Mouse (Mus musculus) A20 (cell line): Measurements from ENCODE around the gene Angptl7.
A peak's percentile ranks its signal among the peaks of the same experiment; 100 is the strongest.

Experiments used
- DNase-seq: peaks from one replicate; pipeline ENCODE4 v3.0.0-alpha.2; 2011; ENCODE audit warnings: low read depth, low spot score

The Angptl7 gene

DNA sequence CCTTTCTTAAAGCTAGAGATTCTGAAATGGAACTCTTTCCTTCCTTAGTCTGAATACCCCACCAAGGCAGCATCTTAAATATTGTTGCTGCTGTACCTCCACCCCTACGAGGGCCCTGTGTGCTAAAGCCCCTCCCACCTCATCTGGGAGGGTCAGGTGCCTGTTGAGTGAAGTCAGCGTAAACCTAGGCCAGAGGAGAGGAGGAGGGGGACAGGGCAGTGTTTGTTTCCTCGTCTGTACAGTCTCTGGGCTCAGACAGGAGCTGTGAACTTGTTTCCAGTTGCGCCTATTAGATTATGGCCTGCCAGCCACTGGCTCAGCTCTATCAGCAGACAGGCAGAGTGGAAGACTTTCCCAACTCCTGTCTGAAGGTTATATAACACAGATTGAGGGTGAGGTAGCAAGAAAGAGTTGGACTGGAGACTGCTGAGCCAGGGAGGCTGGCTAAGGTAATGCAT, at the start of gene Angptl7:
Gene Angptl7 (minus strand): TSS at position 51 of the 458 bp plus-strand sequence.
- no peak for DNase-seq

DNA sequence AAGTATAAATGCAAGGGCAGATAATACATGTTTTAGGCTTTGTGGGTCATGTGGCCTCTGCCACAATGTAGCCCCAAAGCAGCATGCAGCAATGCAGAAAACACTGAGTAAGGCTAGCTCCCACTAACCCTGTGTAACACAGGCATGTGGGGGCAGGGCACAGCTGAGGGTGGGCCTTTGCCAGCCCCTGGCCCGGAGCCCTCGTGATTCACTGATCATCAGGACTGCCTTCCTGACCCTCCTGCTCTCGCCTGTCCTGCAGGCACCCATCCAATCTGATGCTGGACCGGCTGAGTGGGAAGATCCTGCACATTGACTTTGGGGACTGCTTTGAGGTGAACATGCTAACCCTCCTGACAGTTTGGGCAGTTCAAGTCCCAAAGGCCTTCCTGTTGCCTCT, 48.8 kb upstream of the Angptl7 start:
- DNase-seq, result no peak

DNA sequence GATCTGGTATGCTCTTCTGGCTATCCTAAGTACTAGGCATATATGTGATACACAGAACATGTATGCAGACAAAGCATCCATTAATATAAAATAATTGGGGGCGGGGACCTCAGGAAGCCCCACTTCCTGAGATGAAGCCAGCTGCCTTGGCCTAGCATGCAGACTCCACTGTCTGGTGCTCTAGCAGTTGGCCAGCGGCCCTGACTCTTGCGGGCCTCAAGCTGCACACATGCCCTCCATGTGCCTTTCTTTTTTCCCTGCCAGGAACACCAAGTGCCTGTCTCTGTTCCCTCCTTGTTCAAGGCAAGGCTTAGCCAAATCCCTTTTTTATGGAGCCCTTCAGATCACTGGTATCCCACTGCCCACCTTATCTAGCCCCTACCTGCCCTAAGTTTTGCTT, 35.6 kb upstream of the Angptl7 start:
- DNase-seq, result no peak

DNA sequence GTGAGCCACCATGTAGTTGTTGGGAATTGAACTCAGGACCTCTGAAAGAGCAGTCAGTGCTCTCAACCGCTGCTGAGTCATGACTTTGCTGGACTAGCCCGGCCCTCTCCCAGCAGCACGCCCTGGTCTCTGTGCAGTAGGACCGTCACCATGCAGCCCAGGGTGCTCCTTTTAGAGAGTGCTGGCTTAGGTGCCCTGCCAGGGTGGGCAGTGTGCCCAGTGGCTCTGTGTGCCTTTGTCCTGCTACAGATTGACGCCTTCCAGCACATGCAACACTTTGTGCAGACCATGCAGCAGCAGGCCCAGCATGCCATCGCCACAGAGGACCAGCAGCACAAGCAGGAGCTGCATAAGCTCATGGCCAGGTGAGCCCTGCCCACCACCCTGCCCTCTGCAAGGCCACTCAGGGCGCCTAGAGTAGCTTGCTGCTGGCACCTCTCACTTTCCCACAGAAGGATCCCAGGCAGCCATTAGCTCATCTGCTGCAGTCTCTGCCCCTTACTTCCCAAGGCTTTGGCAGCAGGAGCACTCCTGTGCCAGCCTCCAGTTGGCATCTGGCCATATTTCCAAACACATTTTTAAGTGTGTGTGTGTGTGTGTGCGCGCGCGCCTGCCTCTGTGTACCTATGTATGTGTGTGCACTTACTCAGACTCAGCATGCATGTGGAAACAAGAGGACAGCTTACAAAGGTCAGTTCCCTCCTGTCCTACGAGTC, 33.5 kb upstream of the Angptl7 start:
- DNase-seq, result no peak

DNA sequence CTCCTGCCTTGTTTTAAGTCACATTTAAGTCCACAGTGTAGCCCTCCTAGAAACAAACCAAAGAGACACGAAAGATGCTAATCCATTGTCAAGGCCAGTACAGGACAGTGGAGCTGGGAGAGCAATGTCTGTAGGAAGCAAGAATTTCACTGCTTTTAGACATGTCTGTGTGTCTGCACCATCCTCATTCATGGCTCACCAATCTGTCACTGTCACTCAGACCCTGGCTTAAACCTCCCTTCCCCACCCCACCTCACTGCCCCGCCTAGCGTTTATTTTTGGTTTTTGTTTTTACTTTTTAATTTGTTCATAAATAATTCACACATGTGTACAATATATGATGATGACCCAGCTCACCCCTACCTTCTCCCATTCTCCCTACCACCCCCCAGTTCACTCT, 32.3 kb upstream of the Angptl7 start:
- DNase-seq, result no peak

DNA sequence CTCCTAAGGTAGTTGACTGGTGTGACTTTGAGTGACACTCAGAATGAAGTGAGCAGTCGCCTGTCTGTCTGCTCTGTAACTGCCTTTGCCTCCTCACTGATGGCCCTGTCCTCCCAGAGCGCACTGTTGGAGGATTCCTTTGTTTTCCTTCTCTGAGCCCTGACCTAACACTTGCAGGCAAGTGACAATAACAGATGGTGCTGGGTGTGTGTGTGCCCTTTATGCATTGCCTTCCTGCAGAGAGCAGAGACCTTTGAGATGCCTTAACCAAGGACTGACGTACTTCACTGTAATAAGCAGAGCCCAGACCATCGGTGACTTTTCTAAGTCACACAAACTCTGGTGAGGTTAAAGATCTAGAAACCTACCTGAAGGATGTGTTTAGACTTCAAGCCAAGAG, 31.1 kb upstream of the Angptl7 start:
- DNase-seq, result no peak

DNA sequence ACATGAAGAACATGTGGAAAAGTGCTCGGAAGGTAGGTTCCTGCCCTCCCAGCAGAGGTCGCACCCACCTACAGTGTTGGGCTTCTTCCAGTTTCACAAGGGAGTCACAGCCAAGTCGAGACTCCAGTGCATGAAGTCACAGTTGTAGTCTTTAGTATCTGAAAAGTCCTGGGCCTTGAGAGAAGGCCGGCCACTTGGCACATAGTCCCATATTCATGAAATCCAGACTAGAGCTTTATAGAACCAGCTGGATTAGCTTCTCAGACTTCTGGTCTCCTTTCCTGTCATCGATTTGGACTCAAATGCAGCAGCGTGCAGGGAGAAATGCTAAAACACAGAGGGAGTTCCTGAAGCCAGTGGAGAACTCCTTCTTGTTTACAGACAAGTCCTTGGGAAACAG, 30.5 kb upstream of the Angptl7 start:
- DNase-seq, result no peak

DNA sequence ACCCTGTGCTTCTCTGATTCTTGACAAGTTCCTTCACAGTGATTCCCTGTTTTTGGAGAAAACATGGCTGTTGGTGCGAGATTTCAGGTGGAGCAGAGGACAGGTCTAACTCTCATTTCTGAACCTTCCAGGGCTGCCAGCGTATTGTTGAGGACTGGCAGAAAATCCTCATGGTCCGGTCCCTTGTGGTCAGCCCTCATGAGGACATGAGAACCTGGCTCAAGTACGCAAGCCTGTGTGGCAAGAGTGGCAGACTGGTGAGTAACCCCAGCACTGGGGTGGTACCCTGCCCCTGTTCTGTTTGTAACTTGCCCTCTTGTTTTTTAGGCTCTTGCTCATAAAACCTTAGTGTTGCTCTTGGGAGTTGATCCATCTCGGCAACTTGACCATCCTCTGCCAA, 30.1 kb upstream of the Angptl7 start:
- no peak for DNase-seq

DNA sequence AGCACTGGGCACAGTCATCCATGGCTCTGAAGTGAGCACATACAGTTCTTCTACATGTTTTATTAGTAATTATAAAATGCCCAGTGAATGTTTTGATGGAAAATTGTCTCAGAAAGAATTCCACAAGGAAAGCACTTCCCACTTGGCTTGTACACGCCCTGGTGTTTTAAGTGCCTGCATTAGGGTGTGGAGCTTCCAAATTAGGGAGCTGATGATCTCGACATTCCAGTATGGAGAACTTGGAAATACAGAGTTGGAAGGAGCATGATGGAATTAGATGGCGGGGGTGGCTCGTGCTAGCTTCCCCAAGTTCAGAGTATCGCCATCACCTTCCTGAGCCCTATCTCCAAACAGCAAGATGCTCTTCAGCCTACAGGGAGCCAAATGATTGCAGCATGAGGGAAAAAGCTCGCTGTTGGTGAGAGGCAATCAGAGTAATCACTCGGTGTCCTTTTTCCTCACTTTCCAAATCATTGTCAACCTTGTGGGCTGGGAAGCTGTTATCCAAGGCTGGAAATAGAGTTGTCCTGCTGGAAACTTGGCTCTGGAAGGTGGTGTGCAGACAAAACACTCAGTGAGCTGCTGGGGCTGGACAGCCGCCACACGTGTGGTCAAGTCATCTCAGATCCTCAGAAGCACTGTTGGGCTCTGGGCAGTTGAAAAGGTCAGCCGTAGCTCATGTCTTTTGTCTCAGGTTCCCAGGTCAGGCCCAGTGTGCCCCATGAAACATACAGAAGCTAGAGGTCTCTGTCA, 27.1 kb upstream of the Angptl7 start:
- DNase-seq, result no peak

DNA sequence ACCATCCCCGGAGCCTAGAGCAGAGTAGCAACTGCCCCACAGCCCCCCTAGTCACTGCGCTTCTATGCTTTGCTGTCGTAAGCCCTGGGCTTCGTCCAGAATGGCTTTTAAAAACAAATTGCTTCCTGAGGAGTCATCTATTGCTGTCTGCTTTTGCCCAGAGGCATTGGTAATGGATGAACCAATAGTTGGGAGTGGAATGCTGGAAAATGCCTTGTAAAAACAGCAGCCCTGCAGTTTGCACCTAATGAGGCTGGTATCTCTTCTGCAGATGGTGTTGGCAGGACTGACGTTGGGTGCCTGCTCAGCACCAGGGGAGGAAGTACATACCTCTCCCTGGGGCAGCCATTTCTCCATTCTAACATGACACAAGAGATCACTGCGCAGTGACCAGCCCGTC, 23.3 kb upstream of the Angptl7 start:
- DNase-seq, result no peak

DNA sequence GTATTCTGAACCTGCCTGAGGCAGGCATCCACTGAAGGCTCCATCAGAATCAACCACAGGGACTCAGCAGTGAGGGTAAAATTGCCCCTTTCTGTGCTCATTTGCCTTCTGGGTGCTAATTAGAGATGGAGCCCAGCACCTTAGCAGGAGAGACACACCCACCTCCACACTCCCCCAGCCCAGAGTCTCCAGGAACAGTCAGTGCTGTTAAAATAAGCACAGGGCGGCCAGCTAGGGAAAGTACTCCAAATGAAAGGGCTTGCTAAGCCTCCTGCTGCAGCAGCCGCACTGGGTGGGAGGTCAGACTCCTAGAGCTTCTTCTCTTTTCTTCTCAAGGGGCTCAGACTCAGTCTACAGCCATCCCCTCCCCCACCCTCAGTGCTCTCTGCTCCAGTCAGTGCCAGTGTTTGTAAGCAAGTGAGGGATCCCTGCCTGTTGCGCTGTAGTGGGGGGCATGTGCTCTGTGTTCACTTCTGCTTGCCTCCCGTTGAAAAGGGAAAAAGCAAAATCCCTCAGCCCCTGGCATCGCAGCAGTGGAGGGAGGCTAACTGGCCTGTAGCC, 18.1 kb upstream of the Angptl7 start:
- no peak for DNase-seq

DNA sequence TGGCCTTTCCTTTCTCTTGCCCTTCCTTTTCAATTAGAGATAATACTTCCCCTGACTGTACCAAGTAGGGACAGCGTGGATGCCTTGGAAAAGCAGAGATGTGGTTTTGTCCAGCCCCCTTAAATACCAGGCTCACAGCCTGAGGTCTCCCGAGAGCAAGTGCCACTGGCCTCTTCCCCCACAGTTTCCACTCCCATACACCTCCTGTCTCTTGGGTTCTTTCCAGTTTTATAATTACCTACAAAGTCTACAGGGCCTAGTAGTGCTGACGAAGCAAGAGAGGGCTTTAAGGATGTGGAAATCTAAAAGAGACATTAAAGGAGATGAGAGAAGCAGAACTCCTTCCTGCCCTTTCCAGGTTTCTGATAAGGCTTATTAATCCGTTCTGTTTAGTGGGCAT, 17.5 kb upstream of the Angptl7 start:
- DNase-seq, result no peak

DNA sequence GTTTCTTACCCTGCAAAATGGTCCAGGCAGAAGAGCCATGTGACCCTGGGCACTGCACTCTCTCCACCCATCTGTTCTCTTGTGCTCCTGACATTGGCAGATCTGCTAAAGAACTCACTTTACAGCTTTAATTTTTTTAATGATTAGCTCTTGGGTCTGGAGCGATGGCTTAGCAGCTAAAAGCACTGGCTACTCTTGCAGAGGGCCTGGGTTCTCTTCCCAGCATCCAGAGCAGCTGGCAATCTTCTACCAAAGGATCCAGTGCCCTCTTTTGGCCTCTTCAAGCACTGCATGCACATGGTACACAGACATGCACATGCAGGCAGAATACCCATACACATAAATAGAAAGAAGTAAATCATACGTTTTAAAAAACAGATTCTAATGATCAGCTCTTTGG, 15.1 kb upstream of the Angptl7 start:
- DNase-seq, result peak; percentile 30

DNA sequence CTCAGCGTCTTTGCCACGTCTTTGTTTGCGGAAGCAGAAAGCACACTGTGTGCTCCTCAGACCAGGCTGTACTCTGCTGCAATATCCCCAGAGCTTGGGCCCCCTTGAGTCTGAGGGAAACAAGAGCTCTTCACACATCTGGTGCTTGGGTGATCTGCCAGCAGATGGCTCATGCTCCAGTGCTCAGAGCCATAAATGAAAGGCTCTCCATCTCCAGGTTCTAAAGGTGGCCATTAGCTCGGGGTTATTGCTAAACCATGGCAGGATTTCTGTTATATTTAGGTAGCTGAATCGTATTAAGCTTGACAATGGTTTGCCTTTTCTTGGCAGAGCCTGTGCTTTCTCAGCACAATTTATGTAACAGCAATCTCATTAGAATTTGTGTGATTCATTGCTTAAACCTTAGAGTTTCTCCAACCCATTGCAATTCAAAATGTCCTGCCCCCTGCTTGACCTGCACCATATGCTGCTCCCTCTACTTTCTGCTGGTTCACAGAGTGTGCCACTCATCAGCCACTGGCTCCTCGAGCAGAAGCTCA, 12.8 kb upstream of the Angptl7 start:
- DNase-seq, result no peak

DNA sequence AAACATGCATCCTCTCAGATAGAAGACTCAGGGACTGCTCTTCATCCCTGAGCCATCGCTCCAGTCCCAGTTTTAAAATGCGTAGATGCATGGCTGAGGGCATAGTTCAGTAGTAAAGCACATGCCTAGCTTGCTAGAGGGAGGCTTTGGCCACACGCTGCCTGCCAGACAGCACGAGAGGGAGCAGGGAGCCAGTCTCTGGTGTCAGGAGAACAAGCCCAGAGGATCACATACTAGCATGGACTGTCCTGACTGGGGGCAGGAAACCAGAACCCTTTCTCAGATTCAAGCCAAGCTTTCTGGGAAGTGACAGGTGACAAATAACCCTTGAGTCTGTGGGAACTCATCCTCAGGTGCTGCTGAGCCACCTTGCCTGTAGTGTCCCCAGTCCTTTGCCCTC, 11.1 kb upstream of the Angptl7 start:
- DNase-seq, result no peak

DNA sequence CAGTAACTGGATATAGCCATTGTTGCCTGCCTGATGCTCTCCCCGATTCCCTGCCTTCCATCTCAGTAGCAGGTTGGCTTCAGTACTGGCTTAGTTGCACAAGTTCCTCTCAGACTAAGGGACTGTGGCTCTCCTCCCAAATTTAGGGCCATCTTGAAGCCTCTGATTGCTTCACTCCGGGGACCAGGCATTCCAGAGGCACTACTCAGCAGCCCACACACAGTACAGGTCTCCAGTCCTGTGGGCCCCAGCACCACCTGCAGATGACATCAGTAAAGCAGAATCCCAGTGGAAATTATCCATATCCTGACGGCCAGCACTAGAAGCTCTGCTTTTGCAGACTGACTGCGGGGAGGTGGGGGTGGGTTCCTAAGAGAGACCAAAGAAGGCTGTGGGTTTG, 10.4 kb upstream of the Angptl7 start:
- DNase-seq, result no peak

DNA sequence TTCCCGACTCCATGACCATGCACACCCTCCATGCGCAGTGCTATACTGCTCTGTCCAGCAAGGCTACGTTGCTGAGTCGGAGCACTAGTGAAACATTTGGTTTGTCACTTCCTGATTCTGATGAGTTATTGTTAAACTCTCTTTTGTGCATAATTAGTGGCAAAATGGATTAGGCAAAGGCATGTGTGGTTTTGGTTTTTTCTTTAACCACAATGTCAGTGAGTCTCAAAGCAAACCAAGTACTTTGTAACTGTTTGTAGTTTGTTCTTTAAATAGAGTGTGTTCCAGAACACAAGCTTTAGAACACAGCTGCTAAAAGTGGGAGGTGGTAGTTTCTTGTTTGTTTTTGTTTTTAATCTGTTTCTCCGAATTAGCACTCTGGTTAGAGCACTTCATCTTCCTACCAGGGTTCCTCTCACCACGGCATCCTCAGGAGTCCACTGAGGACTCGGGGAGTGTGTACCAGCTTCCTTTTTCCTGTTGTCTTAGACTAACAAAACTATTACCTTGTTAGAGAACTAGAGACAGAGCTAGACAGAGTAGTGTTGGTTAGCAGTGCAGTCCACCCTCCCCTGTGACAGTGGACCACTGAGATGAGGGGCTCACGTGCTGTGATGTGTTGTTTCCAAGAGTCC, 9.3 kb upstream of the Angptl7 start:
- DNase-seq, result peak; percentile 26

DNA sequence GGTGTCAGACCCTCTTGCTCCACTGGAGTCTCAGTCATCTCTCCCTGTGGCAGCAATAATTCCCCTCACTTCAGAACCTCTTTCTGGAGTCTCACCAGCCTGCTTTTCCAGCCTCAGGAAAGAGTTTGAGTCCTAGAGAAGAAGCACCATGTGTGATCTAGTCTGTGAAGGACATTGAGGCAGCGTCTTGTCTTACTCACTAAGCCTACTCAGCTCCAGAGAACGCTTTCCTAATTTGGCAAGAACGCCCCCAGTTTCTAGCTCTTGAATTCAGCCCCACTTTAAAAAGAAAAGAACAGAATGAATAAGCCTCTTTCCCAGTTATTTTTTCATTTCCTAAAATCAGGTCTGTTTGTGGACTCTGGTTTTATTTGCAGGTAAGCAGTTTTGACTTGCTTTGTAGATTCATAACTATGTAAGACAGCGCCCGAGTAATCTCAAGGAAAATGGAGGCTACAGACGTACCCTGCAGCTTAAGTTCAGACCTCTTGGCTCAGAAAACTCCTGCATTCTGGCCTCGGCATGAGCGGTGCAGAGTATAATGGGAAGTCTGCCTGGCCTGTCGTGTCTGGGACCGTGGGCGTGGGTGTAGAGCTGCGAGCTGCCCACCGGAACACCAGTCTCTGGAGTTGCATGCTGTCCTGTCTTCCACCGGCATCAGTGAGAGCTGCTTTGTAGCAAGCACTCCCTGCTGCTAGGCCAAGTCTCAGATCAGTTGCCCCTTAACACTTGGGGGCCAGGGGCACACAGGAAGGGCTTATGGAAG, 8.0 kb upstream of the Angptl7 start:
- DNase-seq, result no peak

DNA sequence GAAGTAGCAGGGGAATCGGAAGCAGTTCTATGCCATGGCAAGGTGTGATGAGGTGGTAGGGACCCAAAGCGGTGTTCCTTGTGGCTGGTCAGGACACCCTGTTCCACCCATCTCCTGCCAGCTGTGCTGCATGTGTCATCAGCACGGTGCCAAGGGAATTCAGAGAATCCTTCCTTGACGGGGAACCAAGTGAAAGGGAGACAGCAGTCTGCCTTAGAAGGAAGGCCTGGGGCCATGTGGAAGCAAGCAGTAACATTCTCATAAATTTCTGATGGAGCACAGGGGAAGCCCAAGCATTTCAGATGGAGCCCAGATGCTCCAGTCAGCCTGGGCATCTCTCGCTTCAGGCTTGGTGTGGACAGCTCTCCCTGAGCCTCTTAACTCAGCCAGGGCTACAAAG, 7.3 kb upstream of the Angptl7 start:
- DNase-seq, result no peak

DNA sequence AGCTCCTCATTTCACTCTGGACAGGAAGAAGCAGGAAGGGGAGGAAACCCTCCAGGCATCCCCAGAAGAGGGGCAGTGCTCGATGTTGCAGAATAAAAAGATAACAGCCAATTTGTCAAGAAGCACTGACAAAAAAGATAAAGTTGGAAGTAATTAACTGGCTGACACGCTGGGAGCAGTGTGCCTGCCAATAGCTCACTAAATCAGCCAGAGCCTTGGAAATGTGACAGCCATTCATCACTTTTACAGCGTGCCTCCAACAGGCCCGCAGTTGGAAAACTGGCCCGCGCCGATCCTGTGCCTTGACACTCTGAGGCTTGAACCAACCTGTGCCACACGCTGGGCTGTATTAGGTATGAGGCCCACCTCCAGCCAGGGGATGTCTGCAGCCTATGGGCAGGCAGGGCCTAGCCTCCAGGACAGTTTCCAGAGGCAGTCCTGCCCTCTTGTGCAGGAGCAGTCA, 4.3 kb upstream of the Angptl7 start:
- no peak for DNase-seq
